Mouse (Mus musculus): ENCODE data around the gene Gm10340. TPM values are rescaled to one million over a fixed set of nuclear protein-coding genes. Genes with fewer than 3 reads are reported as not detected.

Gm10340 gene
- not detected for polyA plus RNA-seq (2017; shearing (Covaris generic))

DNA sequence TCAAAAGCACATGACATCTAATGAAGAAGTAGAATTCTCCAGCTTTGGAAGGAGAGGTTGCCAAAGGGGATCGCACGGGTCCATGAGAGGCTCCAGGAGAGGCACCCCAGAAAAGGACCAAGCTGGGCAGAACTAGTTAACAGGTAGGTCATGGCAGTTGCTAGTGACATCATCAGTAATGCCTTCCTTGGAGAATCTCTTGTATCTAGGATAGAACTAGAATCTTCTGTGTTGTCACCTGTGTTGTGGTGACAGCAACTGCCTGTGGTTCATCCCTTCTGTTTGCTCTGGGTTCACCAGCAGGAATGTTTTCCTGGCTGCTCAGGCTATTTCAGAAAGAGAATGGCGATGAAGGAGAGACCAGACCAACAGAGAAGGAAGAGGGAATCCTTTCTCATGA is at the start of gene Gm10340:
Gm10340 (plus strand) TSS at position 301 of the 400 bp plus-strand sequence.

DNA sequence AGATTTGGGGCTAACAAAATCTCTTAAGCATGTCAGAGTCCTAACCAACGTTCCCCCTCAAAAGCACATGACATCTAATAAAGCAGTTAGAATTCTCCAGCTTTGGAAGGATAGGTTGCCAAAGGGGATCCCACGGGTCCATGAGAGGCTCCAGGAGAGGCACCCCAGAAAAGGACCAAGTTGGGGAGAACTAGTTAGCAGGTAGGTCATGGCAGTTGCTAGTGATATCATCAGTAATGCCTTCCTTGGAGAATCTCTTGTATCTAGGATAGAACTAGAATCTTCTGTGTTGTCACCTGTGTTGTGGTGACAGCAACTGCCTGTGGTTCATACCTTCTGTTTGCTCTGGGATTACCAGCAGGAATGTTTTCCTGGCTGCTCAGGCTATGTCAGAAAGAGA is 54.2 kb downstream of the Gm10340 start, which contains the start of gene Gm5795:
Gm5795 (plus strand) TSS at position 301 of the 400 bp plus-strand sequence.

Other genes starting within 250 kb of the Gm10340 start
- gene Gm2888, start 104.0 kb upstream of the Gm10340 start, polyA plus RNA-seq (2017; shearing (Covaris generic)): not detected
- gene Gm2897, start 84.7 kb upstream of the Gm10340 start, polyA plus RNA-seq (2017; shearing (Covaris generic)): not detected
- not detected for gene Gm5795, start 54.3 kb downstream of the Gm10340 start, polyA plus RNA-seq (2017; shearing (Covaris generic))
- not detected for gene D830030K20Rik, start 74.5 kb downstream of the Gm10340 start, polyA plus RNA-seq (2017; shearing (Covaris generic))
- gene Gm2956, start 198.6 kb downstream of the Gm10340 start, polyA plus RNA-seq (2017; shearing (Covaris generic)): not detected

Measured in naive thymus-derived CD4-positive, alpha-beta T cell, adult 5 months (primary cell).